Comparison of ENCODE assay signal across 27 mouse cellular contexts in genomic region chr14:57484183-57484582, GRCm38 (mm10). TPM values are rescaled to one million over a fixed set of nuclear protein-coding genes. Genes with fewer than 3 reads are reported as not detected.
"Had no signal": no experiment of that assay in that cellular context is flagged by ENCODE, and none has a peak within 500 bp of the region (broad histone marks: within the 10 kb centered on the region; RNA-seq: fewer than 3 reads in every experiment).

No protein-coding gene starts in this region.

- H3K4me1 ChIP-seq: embryonic facial prominence, embryonic 10.5 days; embryonic facial prominence, embryonic 12.5 days; embryonic facial prominence, embryonic 13.5 days; embryonic facial prominence, embryonic 15.5 days; forebrain, embryonic 10.5 days; forebrain, embryonic 12.5 days; forebrain, embryonic 13.5 days; forebrain, embryonic 15.5 days had no signal

- H3K27ac ChIP-seq: embryonic facial prominence, embryonic 10.5 days; embryonic facial prominence, embryonic 12.5 days; embryonic facial prominence, embryonic 13.5 days; embryonic facial prominence, embryonic 15.5 days; forebrain, embryonic 10.5 days; forebrain, embryonic 12.5 days; forebrain, embryonic 13.5 days; forebrain, embryonic 15.5 days; gastrocnemius, adult 2 months; heart, adult 2 months had no signal

- H3K4me2 ChIP-seq: embryonic facial prominence, embryonic 12.5 days; embryonic facial prominence, embryonic 13.5 days; embryonic facial prominence, embryonic 15.5 days; forebrain, embryonic 12.5 days; forebrain, embryonic 13.5 days; forebrain, embryonic 15.5 days had no signal

- H3K36me3 ChIP-seq: embryonic facial prominence, embryonic 10.5 days; embryonic facial prominence, embryonic 12.5 days; embryonic facial prominence, embryonic 15.5 days; forebrain, embryonic 10.5 days; forebrain, embryonic 12.5 days; forebrain, embryonic 15.5 days had no signal

- H3K9ac ChIP-seq: embryonic facial prominence, embryonic 12.5 days; embryonic facial prominence, embryonic 13.5 days; embryonic facial prominence, embryonic 15.5 days; forebrain, embryonic 12.5 days; forebrain, embryonic 13.5 days; forebrain, embryonic 15.5 days; forebrain, postnatal 0 days had no signal

- H3K9me3 ChIP-seq: embryonic facial prominence, embryonic 10.5 days; embryonic facial prominence, embryonic 12.5 days; embryonic facial prominence, embryonic 13.5 days; embryonic facial prominence, embryonic 15.5 days; forebrain, embryonic 10.5 days; forebrain, embryonic 12.5 days; forebrain, embryonic 13.5 days; forebrain, embryonic 15.5 days had no signal

- H3K27me3 ChIP-seq: embryonic facial prominence, embryonic 12.5 days; embryonic facial prominence, embryonic 13.5 days; embryonic facial prominence, embryonic 15.5 days; forebrain, embryonic 12.5 days; forebrain, embryonic 13.5 days; forebrain, embryonic 15.5 days had no signal

- H3K4me3 ChIP-seq: embryonic facial prominence, embryonic 10.5 days; embryonic facial prominence, embryonic 12.5 days; embryonic facial prominence, embryonic 13.5 days; embryonic facial prominence, embryonic 15.5 days; erythroblast, embryonic 14.5 days; forebrain, embryonic 10.5 days; forebrain, embryonic 12.5 days; forebrain, embryonic 13.5 days; forebrain, embryonic 15.5 days; gastrocnemius, adult 2 months; heart, adult 2 months had no signal

- DNase-seq: cerebellum, adult 8-10 months; cerebellum, adult 9-10 months; cerebellum, adult 9-11 months; cerebellum, postnatal 10 days; cerebellum, postnatal 14 days; cerebellum, postnatal 25 days; cerebellum, postnatal 36 days; embryo, embryonic 11 days; forebrain, postnatal 0 days; gastrocnemius, adult 2 months; gastrocnemius, postnatal 10 days; gastrocnemius, postnatal 25 days; gastrocnemius, postnatal 36 days; heart, adult 11 months; heart, adult 18-20 months; heart, adult 2 months had no signal

RNA-seq across cellular contexts. Expression of gene Il17d, which starts 40.4 kb away (rescaled TPM):
- total RNA-seq: common myeloid progenitor, adult 5-6 weeks; granulocyte monocyte progenitor cell, adult 5-6 weeks had no signal
- polyA plus RNA-seq: erythroblast, embryonic 14.5 days had no signal
